Mouse (Mus musculus) kidney, postnatal 4 days (tissue): ENCODE measurements around the gene Lmntd2.

ENCODE experiments used
- DNase-seq, 2 experiments: peaks; one replicate each; pipeline ENCODE4 v3.0.0; 2021; ENCODE audit warnings: mixed read lengths in 2 of 2

Gene Lmntd2

DNA sequence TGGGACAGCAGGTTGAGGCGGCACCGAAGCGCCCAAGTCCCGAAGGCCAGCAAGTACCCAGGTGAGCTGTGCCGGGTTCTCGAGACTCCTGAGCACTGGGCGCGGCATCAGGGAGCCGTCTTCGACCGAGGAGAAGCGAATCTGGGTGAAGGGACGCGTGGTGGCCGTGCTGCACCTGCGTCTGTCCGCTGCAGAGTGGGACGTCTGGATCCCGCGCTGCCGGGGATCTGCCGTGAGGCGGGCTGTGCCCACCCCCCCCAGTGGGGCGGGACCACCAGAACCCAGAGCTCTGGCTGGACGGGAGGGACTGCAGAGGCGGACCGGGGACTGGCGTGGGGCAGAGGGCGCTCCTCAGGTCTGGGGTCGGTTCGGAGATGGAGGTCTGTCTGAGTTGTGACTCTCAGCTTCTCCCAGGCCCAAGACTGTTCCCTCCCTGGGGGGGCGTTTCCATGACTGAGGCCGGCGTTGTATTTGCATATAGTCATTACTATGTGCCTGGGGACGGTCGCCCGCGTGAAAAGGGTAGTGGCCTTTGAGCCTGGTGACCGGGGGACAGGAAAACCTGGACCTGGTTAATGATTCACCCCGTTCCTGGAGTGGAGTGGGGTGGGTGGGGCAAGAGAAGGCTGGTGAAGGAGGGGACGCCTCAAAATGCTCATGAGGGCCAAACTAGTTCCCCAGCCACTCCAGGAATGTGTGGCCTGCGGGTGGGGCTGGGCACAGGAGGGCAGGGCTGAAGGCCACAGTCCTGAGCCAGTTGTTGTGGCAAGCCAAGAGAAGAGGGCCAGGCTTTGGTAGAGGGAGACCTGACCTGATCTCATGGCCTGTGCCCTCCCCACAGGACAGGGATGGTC, 2.2 kb upstream of the Lmntd2 start:
- DNase-seq, result peak; percentile 80 to 90

DNA sequence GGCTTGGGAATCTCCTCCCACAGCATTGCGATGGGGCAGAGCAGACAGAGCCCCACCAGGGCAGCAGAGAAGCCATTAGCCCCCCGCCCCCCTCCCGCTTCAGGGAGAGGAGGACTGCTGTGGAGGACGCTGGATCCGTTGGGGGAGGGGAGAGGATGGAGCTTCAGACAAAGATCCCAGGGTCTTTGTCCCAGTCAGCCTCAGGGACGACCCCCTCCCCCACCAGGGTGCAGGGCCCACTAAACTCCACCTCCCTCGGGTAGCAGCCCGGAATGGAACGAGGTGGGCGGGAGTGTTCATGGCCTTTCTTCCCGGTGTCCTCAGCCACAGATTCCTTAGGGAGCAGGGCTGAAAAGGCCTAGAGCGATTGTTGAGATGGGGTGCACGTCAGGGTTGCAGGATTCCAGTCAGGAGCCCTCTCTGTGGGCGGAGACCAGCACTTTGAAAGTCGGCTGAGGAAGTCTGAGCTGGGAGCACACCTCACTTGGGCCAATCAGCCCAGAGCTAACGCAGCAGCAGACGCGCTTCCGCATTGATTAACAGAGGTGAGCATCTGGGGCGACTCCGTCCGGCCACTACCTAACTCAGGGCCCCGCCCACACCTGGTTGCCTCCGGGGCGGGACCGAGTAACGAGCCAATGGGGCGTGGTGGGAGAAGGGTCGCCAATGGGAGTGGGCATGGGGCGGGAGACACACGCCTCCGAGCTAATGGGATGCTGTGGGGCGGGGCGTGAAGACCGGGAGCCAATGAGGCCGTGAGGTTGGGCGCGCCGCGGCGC, 1.4 kb upstream of the Lmntd2 start, which contains the start of gene Rassf7:
Rassf7 (plus strand) TSS at position 760 of the 779 bp plus-strand sequence.
- peak; percentile 95 to 98 for DNase-seq

DNA sequence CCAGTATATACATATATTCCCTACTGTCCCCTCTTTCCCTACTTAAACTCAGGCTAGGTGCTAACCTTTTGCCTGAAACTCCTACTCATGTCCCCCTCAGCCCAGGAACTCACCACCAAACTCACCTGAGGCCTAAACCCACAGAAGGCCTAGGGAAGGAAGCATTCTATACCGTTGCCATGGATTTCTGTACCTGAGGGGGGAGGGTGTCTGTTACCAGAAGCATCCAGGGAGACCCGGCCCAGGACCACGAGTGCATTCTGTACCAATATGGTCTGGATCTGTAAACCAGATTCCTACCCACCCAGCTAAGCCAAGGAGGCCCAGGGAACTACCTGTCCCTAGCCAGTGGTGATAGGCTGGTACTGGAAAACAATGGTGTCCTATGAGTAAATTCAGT, 430 bp upstream of the Lmntd2 start:
- DNase-seq, result no peak

DNA sequence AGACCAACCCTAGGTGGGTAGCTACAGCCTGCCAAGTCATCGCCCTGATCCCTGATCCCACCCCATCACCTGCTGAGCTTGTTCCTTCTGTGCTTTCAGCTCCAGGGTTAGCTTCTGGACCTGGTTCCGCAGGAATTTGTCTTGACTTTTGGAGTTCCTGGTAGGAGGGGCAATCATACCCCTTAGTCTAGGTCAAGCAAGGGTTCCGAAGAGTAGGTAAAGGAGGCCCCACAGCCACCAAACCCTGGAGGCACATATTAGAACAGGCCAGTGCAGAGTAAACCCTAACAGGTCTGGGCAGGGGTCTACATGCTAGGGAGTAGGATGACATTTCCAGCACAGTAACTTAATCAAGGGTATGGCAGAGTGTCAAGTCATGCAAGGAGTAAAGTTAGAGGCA, 747 bp downstream of the Lmntd2 start:
- no peak for DNase-seq

DNA sequence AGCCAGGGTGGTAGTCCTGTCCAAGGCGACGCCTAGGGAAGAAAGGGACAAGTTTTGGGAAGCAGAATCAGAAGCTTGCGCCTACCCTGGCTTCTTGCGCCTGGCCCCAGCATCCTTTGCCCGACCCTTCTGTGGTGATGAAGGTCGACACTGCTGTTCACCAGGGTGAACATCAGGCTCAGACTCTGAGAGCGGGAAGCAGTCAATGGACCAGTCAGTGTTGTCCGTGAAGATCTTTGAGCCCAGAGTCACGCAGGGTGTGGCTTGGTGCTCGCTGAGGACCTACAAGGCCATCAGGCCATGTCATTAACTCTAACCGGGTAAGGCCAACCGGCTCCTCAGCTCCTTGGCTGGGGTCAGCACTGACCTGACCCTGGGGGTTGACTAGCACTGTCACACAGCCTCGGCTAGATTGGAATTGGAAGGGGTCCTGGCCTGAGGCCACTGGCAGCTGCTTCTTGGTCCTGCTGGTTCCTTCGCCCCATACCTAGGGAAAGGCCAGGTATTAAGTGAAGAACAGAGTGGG, 3.2 kb downstream of the Lmntd2 start:
- no peak for DNase-seq

DNA sequence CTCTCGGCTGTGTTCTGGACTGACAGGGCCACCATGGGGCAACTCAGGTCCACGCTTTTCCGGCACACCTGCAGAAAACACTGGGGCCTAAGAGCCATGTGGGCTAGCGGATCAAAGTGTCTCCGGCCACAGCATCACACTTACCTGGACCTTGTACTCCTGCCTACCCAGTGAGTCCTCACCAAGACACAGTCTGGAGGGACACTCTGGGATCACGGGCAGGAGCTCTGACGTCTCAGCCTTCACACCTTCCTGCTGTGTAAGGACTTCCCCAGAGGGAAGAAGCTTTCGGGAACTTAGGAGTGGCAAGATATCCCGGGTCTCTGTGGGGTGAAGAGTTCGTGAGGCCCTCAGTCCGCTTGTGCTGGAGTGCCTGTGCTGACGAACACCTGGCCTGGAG, 3.7 kb downstream of the Lmntd2 start:
- DNase-seq, result no peak

DNA sequence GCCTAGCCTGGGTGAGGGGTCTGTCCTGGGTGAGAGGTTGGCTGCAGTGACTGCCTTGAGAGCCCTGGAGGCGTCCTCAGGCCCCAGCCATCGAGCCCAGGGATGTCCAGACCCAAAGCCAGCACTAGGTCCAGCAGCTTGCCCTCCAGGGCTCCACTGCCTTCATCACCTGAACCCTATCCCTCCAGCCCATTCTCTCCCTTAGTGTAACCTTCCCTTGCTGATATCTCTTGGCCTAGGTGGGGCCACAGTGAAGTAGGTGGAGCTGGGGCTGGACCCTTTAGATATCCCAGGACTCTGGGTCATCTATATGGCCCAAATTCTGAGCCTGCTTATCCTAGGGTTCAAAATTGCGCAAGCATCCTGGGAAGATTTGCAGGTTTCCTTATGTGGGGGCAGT, 4.4 kb downstream of the Lmntd2 start:
- DNase-seq, result no peak

DNA sequence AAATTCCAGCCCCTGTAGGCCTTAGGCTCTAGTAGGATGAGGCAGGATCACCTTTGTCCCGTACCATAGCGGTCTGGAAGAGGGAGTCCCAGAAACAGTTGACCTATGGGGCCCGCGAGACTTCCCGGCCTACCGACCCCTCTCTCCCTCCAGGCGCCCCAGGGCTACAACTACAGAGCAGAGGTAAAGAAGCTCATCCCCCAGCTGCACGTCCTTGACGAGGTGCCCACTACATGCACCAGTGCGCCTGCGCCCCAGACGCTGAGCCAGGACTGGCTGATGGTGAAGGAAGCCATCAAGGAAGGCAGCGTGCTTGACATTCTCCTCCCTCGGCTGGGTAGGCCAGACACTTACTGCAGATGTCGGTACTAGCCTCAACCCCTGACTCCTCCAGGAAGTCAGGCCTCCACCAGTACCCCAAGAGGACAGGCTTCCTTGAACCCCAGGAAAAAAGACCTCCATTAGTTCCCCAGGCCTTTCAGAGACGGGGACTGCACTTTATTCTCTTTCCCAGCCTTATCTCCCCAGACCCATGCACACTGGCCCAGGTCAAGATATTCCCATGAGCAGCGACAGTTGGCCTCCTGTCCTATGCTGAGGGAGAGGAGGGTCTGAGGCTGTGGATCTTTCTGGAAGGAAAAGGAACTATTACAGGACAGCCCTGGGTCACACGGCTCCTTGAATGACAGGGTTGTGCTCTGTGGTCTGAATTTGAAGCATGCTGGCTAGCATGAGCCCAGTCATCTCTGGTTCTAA, 7.5 kb downstream of the Lmntd2 start:
- no peak for DNase-seq

DNA sequence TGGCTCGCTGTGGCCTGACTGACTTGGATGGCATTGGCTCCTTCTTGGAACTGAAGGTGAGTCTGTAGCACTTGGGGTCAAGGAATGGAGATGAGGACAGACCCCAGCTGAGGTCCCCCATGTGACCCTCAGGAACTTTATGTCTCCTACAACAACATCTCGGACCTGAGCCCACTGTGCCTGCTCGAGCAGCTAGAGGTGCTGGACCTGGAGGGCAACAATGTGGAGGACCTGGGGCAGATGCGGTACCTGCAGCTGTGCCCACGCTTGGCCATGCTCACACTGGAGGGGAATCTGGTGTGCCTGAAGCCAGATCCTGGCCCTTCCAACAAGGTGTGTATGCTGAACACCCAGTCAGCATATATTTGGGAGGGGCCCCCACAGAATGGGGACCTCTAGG, 8.4 kb downstream of the Lmntd2 start:
- DNase-seq, result no peak

DNA sequence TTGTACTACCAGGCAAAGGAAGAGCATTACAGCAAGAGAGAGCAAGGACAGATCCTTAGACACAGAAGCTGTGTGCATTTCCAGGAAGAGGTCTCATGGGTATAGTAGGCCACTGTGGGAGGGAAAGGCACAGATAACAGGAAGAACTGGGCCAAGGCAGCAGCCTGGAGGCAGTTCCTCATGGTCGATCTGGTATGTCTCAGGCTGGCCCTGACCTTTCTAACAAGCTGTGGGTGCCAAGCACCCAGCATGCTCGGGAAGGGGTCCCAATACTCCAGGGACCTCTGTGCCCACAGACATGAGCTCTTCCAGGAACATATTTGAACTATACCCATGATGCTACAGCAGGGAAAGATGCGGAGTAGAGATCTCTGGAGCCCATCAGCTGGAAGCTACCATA, 9.3 kb downstream of the Lmntd2 start:
- DNase-seq, result no peak

DNA sequence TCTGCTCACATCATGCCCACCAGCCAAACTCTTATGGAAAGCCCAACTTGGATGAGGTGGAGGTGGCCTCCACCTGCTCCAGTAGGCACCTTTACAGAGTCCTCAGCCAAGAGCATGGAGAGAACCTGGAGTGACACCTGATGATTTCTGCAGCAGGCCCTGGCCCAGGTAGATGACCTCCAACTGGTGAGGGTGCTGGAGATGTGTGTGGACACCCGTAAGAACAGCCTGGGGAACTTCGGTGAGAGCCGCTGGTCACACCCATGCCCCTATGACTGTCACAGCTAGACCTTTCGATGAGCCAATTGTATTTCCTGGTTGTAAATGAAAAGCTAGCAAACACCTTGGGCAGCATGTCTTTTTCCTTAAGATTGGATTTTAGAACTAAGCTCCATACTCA, 15.8 kb downstream of the Lmntd2 start:
- no peak for DNase-seq

DNA sequence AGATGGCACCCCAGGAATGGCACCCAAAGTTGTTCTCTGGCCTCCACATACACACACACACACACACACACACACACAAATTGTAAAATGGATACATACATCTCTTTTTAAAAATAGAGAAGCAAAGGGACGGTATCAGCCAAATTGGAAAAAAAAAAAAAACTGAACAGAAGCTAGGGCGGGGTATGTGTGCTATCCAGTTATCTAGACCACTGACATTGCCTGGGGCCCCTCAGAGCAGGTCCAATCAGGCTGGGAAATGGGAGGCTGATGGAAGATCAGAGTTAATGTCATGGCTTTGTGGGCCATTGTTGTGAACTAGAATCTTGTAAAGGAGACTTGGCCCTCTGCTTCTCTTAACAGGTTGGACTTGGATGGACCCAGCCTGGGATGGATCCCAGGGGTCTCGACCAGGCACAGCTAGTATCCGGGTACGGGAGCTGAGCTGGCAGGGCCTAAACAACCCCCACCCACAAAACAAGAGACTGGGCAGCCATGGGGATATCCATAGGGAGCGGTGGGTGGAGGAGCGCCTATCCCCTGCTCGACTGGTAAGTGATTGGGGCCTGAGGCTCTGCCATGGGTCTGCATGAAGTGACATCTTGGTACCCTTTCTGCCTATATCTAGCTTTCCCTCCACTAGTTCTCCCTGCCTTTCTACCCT, 17.1 kb downstream of the Lmntd2 start:
- DNase-seq, result no peak

DNA sequence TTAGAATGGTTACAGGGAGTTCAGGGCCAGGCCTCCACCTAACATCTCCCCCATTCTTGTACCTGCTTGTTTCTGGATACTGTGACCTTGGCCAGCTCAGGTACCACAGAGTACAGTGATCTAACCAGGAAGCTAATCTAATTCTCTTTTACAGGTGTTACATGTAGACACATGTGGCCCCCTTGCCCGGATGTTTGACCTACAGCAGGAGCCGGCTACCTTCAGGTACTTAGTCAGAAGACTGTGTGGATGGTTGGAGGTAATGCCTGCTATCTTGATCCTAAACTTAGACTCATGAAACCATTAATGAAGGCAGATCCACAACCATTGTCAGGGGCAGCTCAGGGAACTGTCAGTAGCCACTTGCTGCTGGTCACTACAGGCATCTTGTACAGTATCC, 18.1 kb downstream of the Lmntd2 start:
- DNase-seq, result no peak

DNA sequence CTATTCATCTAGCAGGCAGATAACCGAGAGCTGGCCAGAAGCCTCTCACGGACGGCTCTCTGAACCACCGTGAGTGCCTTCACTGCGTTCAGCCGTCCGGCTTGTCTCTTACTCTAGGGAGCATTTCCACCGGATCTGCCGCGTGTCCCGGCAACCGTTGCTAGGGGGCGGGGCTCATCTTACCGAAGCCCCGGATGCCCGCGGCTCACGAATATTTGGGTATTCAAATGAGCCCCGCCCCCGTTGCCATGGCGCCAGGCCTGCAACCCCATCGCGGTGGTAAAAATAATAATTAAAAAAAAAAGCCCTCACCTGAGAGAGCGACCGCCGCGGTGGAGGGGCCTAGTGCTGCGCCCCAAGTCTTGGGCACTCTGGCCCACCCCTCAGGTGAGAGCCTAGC, 19.1 kb downstream of the Lmntd2 start:
- DNase-seq, result peak; percentile 97

DNA sequence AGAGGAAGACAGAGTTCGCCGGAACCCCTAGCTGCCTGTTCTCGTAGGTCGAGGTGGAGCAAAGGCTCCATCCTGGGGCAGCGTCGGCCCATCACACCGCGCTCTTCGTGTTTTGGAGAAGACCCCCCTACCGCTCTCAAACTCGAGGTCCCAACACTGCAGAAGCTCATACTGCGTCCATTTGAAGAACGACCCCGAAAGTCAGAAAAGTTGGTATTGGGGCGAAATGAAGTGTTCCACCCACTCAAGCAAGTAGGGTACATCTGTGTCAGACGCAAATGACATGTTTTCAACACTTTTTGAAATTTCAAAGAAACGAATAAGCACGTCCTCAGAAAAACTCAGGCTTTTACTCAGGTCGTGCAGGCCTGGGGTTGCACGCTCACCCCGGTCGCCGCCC, 19.5 kb downstream of the Lmntd2 start:
- DNase-seq, result no peak

DNA sequence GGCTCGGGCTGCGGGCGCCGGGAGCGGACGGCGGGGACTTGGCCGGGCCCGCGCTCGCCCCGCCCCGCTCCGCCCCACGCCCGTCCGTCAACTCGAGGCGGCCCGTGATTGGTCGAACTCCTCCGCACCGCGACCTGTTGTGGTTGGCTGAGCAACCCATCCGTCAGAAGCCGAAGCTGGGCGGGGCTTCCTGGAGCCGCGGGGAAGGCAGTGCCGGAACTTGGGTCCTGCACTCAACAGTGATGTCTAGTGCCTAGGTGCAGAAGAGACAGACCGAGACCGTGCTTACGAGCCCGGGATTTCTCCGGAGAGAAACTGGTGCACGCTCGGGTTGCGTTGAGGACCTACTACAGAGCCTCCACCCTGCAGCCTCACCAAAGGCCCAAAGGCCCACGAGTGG, 19.9 kb downstream of the Lmntd2 start, which contains the start of the genes Hras and Lrrc56:
Hras (minus strand) TSS at position 58 of the 400 bp plus-strand sequence.
Lrrc56 (plus strand) TSS at position 210 of the 400 bp plus-strand sequence.
- peak; percentile 99 for DNase-seq

DNA sequence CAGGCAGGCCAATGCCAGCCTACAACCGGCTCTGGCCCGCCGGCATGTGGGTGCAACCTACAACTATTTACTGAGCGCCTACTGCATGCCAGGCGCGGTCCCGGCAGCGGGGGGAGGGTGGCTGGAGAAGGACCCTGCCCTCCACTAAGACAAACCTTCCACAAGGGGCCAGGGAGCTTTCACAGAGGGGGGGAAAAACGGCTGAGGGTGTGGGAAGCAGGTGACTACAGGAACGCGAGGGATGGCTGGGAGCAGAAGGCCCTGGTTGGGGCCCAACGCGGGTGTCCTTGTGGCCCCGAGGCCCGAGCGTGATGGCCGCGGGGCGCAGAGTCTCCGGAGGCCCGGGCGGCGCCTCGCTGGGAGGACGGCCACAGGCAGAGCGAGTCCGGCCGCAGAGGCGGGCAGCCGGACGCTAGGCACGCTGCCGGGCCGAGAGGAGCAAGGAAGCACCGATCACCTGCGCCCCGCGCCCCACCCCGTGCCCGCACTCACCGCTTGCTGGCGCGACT, 20.5 kb downstream of the Lmntd2 start:
- peak in 1 of 2 experiments; percentile 55 for DNase-seq

DNA sequence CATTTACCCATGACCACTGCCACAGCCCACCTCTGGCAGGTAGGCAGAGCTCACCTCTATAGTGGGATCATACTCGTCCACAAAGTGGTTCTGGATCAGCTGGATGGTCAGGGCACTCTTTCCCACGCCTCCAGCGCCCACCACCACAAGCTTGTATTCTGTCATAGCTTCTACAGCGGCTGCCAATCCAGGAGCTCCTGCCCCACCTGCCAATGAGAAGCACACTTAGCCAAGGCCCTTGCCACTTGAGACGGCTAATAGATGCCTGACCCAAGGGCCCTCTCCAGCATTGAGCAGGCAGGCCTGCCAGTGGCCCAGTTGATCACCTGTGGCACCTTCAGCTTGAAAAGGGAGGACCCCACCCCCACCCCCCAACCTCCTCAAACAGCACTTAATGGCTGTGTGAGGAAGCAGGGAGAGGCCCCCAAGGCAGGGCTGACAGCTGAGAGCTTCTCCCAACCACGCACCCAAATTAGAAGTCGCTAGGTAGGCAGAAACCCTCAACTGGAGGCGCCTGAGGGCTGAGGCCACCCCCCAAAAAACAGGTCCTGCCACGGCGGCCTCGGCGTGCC, 21.0 kb downstream of the Lmntd2 start:
- no peak for DNase-seq

DNA sequence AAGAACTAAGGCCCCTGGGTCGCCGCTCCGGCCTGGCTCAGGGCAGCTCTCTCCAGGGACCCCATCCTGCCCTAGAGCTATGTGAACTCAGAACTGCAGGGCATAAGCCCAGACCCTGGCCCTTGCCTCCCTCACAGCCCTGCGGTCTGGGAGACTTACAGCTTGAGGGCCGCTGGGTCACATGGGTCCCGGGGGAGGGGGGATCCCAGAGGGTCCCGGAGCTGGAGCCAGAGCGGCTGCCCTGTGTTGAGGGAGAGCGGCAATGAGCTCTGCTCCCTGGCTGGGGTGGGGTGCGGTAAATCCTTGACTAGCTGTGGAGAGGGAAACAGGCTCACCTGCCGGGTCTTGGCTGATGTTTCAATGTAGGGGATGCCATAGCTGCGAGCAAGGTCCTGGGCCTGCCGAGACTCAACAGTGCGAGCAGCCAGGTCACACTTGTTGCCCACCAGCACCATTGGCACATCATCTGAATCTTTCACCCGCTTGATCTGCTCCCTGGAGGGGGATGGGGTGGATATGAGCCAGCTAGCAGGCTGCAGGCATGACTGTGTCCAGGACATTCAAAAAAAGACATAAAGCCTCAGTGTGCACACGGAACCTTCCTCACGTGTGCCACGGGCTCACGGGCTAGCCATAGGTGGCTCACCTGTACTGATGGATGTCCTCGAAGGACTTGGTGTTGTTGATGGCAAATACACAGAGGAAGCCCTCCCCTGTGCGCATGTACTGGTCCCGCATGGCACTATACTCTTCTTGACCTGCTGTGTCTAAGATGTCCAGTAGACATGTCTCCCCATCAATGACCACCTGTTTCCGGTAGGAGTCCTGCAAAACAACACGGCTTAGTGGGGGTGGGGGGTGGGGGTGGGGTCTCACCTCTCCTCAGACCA, 21.8 kb downstream of the Lmntd2 start:
- DNase-seq, result no peak

DNA sequence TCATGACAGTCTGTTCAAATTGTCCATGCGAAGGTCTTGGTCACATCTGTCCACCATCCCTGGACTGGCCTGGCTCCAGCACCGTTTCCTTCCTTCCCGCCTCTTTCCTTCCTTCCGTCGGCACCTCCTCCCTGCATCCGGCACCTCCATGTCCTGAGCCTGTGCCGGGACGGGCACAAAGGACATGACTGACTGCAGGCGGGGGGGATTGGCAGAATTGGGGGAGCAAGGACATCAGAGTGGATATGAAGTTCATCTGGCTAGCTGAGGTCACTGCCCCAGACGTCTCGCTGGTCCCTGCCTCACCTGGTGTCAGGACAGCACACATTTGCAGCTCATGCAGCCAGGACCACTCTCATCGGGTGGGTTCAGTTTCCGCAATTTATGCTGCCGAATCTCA, 22.8 kb downstream of the Lmntd2 start:
- peak; percentile 55 to 64 for DNase-seq

DNA sequence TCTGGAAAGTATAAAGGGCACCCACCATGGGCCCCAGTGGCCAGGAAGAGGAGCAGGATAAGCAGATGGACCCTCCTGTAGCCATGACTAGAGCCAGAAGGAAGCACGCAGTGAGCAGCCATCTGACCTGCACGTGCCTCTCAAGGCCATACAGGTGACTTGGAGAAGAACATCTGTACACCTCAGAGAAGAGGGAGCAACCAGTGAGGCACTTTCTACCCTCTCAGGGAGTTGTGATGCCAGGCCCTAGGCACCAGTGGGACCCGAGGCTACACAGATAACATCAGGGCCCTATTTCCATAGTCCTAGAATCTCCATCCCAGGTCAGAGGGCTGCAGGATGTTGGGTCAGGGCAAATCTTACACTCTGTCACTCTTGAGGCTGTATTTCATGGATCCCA, 23.7 kb downstream of the Lmntd2 start:
- no peak for DNase-seq
